Mouse (Mus musculus): ENCODE data around the gene Gm49776. TPM values are rescaled to one million over a fixed set of nuclear protein-coding genes. Genes with fewer than 3 reads are reported as not detected.

Gm49776 gene
- polyA plus RNA-seq, 1 experiment from 2014 or later, result 3.3 TPM

DNA sequence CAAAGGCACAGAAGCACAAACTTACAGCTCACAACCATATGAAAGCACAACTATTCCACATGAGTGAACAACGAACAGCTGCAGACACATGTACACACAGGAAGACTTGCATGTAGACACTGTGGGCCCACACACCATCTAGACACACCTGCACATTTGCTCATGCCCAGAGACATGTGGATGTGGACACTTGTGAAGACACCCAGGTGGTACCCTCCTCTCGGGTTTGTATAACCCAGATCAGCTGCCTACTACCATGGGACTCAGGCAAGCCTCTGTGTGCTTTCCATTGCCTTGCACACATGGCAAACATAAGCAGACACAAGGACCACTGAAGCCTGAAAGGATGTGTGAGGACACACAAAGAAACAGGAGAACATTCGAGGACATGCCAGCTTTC, 27.1 kb downstream of the Gm49776 start:
- H3K4me1 ChIP-seq (replicated peaks), result peaks cover 32% of the 10 kb centered on the region
- H3K9me3 ChIP-seq, result no peaks in the 10 kb centered on the region
- no peaks in the 10 kb centered on the region for H3K27me3 ChIP-seq (replicated peaks)
- no peak for ATAC-seq
- peaks cover 11% of the 10 kb centered on the region for H3K36me3 ChIP-seq
- no peak overlapping the region for H3K4me3 ChIP-seq (replicated peaks)
- H3K9ac ChIP-seq, result no peak overlapping the region
- H3K4me2 ChIP-seq (replicated peaks), result no peak overlapping the region
- 81% methylated on average over 3 of the region's 3 CpGs for WGBS
- no peak overlapping the region for H3K27ac ChIP-seq

DNA sequence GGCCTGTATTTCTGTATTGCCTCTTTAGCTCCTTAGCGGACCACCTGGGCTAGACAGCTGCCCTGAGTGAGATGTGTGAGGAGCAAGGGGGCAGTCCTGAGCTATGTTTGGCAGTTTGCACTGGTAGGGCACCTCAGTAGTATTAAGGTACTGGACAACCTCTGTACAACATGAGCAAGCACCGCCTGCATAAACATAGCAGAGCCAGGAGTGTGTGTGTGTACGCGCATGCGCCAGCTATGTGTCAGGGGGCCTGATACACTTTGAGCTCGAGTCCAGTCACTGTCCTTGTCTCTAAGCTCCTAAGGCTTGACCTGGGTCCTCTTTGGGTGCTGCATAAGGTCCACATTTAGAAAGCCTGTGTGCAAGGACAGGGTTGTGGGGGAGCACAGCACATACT, 27.5 kb downstream of the Gm49776 start:
- Histone ChIP-seq H3K4me1 (replicated peaks) (peaks cover 28% of the 10 kb centered on the region), H3K4me3 (replicated peaks) (no peak overlapping the region), H3K27ac (no peak overlapping the region), H3K9ac (no peak overlapping the region), H3K9me3 (no peaks in the 10 kb centered on the region), H3K27me3 (replicated peaks) (no peaks in the 10 kb centered on the region), H3K36me3 (peaks cover 11% of the 10 kb centered on the region), H3K4me2 (replicated peaks) (no peak overlapping the region)
- WGBS, result 84% methylated on average over 6 of the region's 6 CpGs
- ATAC-seq, result no peak

DNA sequence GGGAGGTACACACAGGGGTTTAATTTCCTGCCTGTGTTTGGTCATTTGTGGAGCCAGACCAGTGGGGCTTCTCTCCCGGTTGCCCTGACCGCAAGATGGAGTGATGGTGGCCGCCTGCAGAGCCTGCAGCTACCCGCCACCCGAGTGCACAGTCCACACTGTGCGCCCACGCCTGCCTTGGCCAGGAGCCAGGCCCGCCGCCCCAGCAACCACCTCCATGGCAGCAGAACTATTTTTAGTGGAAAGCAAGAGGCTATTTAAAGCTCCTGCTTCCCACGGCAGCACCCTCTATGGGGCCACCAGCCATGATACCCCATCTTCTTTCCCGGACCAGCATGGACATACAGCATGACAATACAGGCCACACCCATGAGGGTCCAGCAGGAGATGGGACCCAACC, 28.5 kb downstream of the Gm49776 start:
- H3K4me2 ChIP-seq (replicated peaks), result peak overlapping the region; percentile 1; the same call in 1 of the 2 replicates
- 0 out of 2 replicates have a peak, but pooled peaks have one; percentile 13 for ATAC-seq
- WGBS, result 58% methylated on average over 11 of the region's 11 CpGs

DNA sequence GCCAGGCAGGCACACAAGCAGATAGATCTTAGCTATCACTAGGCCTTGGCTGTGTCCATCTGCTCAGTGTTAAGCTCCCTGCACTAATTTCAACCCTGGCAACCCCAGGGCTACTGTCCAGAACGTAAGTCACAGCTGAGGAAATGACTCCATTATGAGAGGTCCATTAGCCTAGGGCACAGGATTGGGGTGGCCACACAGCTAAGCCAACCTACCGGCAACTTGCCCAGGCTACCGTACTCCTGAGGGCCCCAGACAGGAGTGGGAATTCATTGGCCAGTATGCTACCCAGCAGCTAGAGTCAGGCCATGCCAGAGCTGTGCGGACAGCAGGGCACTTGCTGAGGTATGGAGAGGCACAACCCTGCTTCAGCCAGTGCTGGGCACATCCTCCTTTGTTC, 29.3 kb downstream of the Gm49776 start:
- WGBS, result 95% methylated on average over 4 of the region's 4 CpGs
- Histone ChIP-seq H3K9me3 (no peaks in the 10 kb centered on the region), H3K27me3 (replicated peaks) (no peaks in the 10 kb centered on the region), H3K4me3 (replicated peaks) (no peak overlapping the region), H3K27ac (no peak overlapping the region), H3K9ac (no peak overlapping the region), H3K36me3 (peaks cover 23% of the 10 kb centered on the region), H3K4me1 (replicated peaks) (peaks cover 22% of the 10 kb centered on the region), H3K4me2 (replicated peaks) (no peak overlapping the region)
- ATAC-seq, result no peak

More for the DNA sequence above, 28.5 kb downstream of the Gm49776 start:
- H3K36me3 ChIP-seq, result peaks cover 17% of the 10 kb centered on the region
- H3K9ac ChIP-seq, result no peak overlapping the region
- H3K4me1 ChIP-seq (replicated peaks), result peaks cover 27% of the 10 kb centered on the region
- no peak overlapping the region for H3K4me3 ChIP-seq (replicated peaks)
- H3K27me3 ChIP-seq (replicated peaks), result no peaks in the 10 kb centered on the region
- H3K27ac ChIP-seq, result no peak overlapping the region
- no peaks in the 10 kb centered on the region for H3K9me3 ChIP-seq

DNA sequence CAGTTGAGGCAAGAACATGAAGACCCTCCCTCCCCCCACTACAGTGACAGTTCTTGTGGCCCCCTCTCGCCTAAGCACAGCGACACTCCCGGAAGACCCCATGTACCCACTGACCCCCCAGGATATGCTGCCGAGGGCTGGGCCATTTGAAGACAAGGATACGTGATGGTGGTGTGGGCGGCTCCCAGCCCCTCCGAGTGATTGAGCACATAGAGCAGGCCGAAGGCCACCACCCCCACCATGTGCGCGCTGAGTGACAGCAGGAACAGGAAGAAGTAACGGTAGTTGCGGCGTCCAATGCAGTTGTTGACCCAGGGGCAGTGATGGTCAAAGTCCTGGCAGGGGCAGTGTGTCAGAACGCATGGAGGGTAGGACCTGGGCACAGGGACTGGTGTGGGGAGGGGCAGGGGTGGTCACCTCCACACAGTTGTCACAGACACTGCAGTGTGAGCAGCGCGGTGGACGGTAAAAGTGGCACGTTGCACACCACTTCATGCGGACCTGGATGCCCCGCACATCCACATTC, 30.2 kb downstream of the Gm49776 start:
- Histone ChIP-seq H3K27me3 (replicated peaks) (no peaks in the 10 kb centered on the region), H3K27ac (no peak overlapping the region), H3K4me1 (replicated peaks) (peaks cover 16% of the 10 kb centered on the region), H3K4me2 (replicated peaks) (no peak overlapping the region), H3K4me3 (replicated peaks) (no peak overlapping the region), H3K36me3 (peaks cover 31% of the 10 kb centered on the region), H3K9ac (no peak overlapping the region), H3K9me3 (no peaks in the 10 kb centered on the region)
- ATAC-seq, result no peak
- 93% methylated on average over 20 of the region's 20 CpGs for WGBS

DNA sequence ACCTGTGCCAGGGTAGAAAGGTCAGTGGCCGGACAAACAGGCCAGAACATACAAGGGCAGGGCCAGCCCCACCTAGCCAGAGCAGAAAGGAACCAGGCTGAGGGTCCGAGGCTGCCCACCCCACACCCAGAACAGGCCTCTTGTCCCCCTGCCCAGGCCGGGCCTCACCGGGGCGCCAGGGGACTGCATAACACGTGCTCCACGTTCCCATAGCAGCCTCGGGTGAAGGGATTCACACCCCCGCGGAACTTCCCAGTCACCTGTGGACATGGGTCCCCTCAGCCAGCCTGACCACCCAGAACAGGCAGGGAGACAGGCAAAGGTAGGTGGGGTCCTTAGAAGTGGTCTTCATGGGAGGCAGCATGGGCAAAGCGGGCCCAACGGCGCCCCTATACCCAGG, 30.9 kb downstream of the Gm49776 start:
- Histone ChIP-seq H3K27ac (no peak overlapping the region), H3K4me3 (replicated peaks) (no peak overlapping the region), H3K9me3 (no peaks in the 10 kb centered on the region), H3K36me3 (peaks cover 34% of the 10 kb centered on the region), H3K4me2 (replicated peaks) (no peak overlapping the region), H3K4me1 (replicated peaks) (peaks cover 16% of the 10 kb centered on the region), H3K27me3 (replicated peaks) (no peaks in the 10 kb centered on the region), H3K9ac (no peak overlapping the region)
- 90% methylated on average over 13 of the region's 13 CpGs for WGBS
- ATAC-seq, result no peak

DNA sequence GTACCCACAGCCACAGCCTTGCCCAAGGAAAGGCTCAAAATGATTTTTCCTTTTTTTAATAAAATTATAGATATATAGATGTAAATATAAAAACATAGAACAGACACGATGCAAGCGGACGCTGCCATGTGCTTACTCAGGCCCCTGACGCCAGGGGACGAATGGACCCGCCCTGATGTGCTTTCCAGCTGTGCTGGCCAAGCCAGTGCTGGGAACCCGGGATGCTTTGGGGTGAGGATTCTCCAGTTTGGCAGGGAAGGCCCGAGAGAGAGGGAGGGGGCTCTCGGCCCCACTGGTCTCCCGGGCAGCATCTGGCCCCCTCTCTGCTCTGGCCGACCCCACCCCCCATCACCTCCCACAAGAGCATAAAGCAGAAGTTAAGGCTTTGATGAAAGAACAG, 35.9 kb downstream of the Gm49776 start:
- H3K36me3 ChIP-seq, result peaks cover 29% of the 10 kb centered on the region

DNA sequence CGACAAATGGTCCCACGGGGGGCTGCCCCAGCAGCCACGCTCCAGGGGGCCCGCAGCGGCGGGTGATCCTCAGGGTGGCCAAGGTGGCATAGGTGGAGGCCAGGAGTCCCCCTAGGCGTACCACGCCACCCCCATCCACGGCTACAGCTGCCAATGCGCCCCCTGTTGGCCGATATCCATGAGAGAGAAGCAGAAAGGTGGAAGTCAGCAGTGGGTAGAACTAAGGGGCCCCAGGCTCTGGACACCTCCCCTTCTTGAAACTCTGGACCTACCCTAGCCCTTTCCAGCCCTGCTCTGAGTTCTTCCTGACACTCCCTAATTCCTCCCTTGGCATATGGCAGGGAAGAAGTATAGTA, 36.6 kb downstream of the Gm49776 start:
- Histone ChIP-seq H3K9ac (no peak overlapping the region), H3K4me2 (replicated peaks) (no peak overlapping the region), H3K4me3 (replicated peaks) (no peak overlapping the region), H3K4me1 (replicated peaks) (peaks cover 11% of the 10 kb centered on the region), H3K27me3 (replicated peaks) (no peaks in the 10 kb centered on the region), H3K36me3 (peaks cover 29% of the 10 kb centered on the region), H3K9me3 (no peaks in the 10 kb centered on the region), H3K27ac (no peak overlapping the region)
- 73% methylated on average over 11 of the region's 11 CpGs for WGBS
- no peak for ATAC-seq

More for the DNA sequence above, 35.9 kb downstream of the Gm49776 start:
- H3K9ac ChIP-seq, result no peak overlapping the region
- no peak overlapping the region for H3K27ac ChIP-seq
- no peaks in the 10 kb centered on the region for H3K27me3 ChIP-seq (replicated peaks)
- no peak overlapping the region for H3K4me3 ChIP-seq (replicated peaks)
- WGBS, result 88% methylated on average over 11 of the region's 11 CpGs
- H3K4me1 ChIP-seq (replicated peaks), result peaks cover 11% of the 10 kb centered on the region
- H3K4me2 ChIP-seq (replicated peaks), result no peak overlapping the region
- no peak for ATAC-seq
- H3K9me3 ChIP-seq, result no peaks in the 10 kb centered on the region

DNA sequence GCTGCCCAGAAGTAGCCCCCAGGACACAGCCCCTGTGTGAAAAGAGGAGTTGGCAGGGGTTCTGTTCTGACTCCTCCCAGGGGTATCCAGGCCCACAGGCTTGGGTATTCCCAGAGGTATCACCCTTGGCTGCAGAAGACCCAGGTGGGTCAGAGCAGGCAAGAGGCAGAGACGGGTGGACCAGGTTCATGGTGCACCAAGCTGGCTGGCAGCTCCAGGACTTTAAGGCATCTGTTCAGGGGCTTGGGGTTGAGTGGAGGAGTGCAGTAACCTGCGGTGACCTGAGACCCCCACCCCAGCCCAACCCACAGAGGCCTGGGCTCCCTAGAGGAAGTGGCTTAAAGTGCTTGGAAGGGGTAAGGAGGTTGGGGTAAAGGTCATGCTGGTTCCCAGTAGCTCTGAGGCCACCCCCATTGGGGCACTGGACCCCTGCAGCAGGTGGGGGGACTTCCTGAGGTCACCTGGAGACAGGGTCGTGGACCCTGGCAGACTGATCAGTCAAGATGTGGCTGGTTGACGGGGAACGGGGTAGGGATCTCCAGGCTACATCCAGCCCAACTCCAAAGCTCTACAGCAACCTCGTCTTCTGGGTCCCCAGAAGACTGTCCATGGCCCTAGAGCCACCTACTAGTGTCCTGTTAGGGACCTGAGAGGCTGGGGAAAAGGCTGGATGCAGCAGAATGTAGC, 37.1 kb downstream of the Gm49776 start:
- Histone ChIP-seq H3K4me1 (replicated peaks) (peaks cover 11% of the 10 kb centered on the region), H3K4me2 (replicated peaks) (no peak overlapping the region), H3K4me3 (replicated peaks) (no peak overlapping the region), H3K27ac (no peak overlapping the region), H3K27me3 (replicated peaks) (no peaks in the 10 kb centered on the region), H3K9ac (no peak overlapping the region), H3K36me3 (peaks cover 23% of the 10 kb centered on the region), H3K9me3 (no peaks in the 10 kb centered on the region)
- WGBS, result 86% methylated on average over 6 of the region's 6 CpGs
- no peak for ATAC-seq

DNA sequence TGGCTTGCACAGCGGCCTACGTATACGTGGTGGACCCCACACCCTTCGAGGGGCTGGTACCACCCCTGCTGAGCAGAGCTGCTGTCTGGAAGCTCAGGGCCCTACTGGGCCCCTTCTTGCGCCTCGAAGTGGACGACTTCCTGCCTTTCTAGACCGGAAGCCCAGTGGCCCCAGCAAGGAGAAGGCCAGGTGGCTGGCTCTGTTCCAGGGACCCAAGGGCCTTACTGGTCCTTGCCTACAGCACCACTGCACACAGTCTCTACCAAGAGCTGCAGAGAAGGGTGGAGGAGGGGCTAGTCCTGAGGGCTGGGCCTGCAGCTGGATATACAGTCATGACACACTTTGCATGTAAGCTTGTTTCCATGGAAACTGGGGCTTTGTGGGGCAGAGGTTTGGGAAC, 38.1 kb downstream of the Gm49776 start:
- WGBS, result 38% methylated on average over 8 of the region's 8 CpGs
- H3K4me1 ChIP-seq (replicated peaks), result peaks cover 11% of the 10 kb centered on the region
- ATAC-seq, result peak; percentile 80
- H3K27me3 ChIP-seq (replicated peaks), result no peaks in the 10 kb centered on the region
- no peak overlapping the region for H3K9ac ChIP-seq
- H3K9me3 ChIP-seq, result no peaks in the 10 kb centered on the region
- no peak overlapping the region for H3K4me2 ChIP-seq (replicated peaks)
- peak overlapping the region; percentile 68; the same call in 1 of the 2 replicates for H3K27ac ChIP-seq
- peaks cover 21% of the 10 kb centered on the region for H3K36me3 ChIP-seq
- H3K4me3 ChIP-seq (replicated peaks), result no peak overlapping the region

DNA sequence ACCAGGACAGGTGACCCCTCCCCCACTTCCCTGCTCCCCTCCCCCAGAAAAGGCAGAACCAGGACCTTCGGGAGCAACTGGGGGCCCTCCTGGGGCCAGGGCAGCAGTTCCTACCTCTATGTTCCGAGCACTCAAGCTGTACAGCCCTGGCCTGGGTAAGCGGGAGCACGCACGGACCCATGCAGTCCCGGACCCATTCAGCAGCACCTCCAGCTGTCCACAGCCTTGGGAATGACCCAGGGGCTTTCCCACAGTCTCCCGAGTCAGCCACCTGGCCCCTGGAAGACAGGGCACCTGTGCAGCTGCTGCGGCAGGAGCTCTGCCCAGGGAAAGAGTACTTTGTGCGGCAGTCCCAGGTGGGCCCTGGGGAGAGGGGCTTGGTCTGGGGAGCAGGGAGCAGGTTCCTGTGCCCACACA, 39.5 kb downstream of the Gm49776 start:
- Histone ChIP-seq H3K27ac (no peak overlapping the region), H3K27me3 (replicated peaks) (no peaks in the 10 kb centered on the region), H3K4me3 (replicated peaks) (no peak overlapping the region), H3K36me3 (peaks cover 9% of the 10 kb centered on the region; the same call in 1 of the 2 replicates), H3K9me3 (no peaks in the 10 kb centered on the region), H3K9ac (no peak overlapping the region), H3K4me2 (replicated peaks) (no peak overlapping the region), H3K4me1 (replicated peaks) (peaks cover 11% of the 10 kb centered on the region)
- WGBS, result 69% methylated on average over 9 of the region's 9 CpGs
- no peak for ATAC-seq

DNA sequence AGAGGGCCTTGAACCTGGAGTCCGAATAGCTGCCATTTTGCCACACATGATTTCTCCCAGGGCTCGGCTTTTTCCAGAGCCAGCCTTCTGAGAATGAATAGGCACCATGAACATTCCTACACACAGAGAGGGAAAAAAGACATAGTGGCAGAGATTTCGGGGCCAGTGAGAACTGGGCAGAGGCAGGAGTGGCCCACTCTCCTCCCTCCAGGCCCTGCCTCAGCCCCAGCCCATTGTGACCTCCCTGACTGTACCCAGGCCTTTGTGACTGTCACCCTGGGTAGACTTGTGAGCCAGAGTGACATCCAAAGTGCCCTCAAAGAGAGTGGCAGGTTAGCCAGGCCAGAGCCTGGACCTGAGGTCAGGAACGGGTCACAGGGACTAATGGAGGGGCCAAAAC, 40.5 kb downstream of the Gm49776 start, which contains the start of gene Ccdc188:
Gene Ccdc188 (plus strand): TSS at position 301 of the 400 bp plus-strand sequence.
- H3K36me3 ChIP-seq, result no peaks in the 10 kb centered on the region
- no peak within 1 kb of the TSS for H3K4me3 ChIP-seq (replicated peaks)
- no peak within 1 kb of the TSS for H3K4me2 ChIP-seq (replicated peaks)
- peaks cover 11% of the 10 kb centered on the region for H3K4me1 ChIP-seq (replicated peaks)
- H3K9ac ChIP-seq, result no peak within 1 kb of the TSS
- no peaks in the 10 kb centered on the region for H3K27me3 ChIP-seq (replicated peaks)
- 88% methylated on average over 4 of the region's 4 CpGs for WGBS
- H3K27ac ChIP-seq, result no peak within 1 kb of the TSS
- ATAC-seq, result no peak
- H3K9me3 ChIP-seq, result no peaks in the 10 kb centered on the region

DNA sequence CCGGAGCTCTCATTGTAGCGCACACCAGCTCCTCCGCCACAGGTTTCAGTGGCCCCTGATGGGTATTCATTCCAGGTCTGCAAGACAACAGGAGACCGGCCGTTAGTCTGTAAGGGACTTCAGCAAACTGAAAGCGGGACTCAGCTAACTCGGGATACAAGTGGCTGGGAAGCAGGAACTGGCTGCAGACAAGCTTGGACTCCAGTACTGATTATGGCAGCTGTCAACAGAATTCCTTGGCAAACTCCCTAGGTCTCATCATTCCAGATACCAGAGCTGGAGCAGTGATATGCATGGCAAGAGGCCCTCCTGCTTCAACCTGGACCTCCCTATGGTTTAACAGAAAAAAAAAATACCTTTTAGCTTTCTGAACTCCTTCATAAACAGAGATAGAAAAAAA, 43.3 kb downstream of the Gm49776 start:
- 83% methylated on average over 7 of the region's 7 CpGs for WGBS
- H3K4me2 ChIP-seq (replicated peaks), result no peak overlapping the region

More for the DNA sequence above, 43.3 kb downstream of the Gm49776 start:
- Histone ChIP-seq H3K27me3 (replicated peaks) (no peaks in the 10 kb centered on the region), H3K4me1 (replicated peaks) (peaks cover 10% of the 10 kb centered on the region), H3K36me3 (no peaks in the 10 kb centered on the region), H3K27ac (no peak overlapping the region), H3K4me3 (replicated peaks) (no peak overlapping the region), H3K9ac (no peak overlapping the region), H3K9me3 (no peaks in the 10 kb centered on the region)
- ATAC-seq, result no peak

Measured in intestine, embryonic 15.5 days (tissue).